Mouse (Mus musculus) brain, embryonic 14.5 days (tissue): ENCODE measurements at regions not wholly inside any gene's neighbourhood (a gene's known extent, or its start where the extent isn't known, plus 50 kb on each side); places are given as distances from the start of the nearest gene placed in this dataset.

Experiments
- CTCF ChIP-seq: fragments of 200-500 bp; IDR thresholded peaks from 2 replicates; pipeline ENCODE4 v1.5.1; 2012; ENCODE audit warnings: inconsistent platforms, mild to moderate bottlenecking, moderate library complexity, borderline replicate concordance; ENCODE audit not compliant: insufficient read depth, insufficient read length; ENCODE audit errors: extremely low read depth
- POLR2A ChIP-seq: fragments of 200-500 bp; IDR thresholded peaks from 2 replicates; pipeline ENCODE4 v1.6.1; 2012; ENCODE audit warnings: mild to moderate bottlenecking, inconsistent platforms, borderline replicate concordance; ENCODE audit not compliant: poor library complexity, insufficient read depth, insufficient read length, severe bottlenecking; ENCODE audit errors: extremely low read depth

GRCm38 (mm10) chr8:116243493-116243892 lies 261.3 kb upstream of the Dynlrb2 start:
- no peak for TF ChIP-seq POLR2A
- TF ChIP-seq CTCF: no peak
